Mouse (Mus musculus) spleen, adult 2 months (tissue): ENCODE data around the gene Aktip.

ENCODE experiments used
- CTCF ChIP-seq: fragments of 200-500 bp; IDR thresholded peaks from 2 replicates; pipeline ENCODE4 v1.5.1; 2011; ENCODE audit warnings: mild to moderate bottlenecking, inconsistent platforms; ENCODE audit not compliant: insufficient read depth, insufficient read length, insufficient replicate concordance; ENCODE audit errors: extremely low read depth
- POLR2A ChIP-seq: fragments of 200-500 bp; IDR thresholded peaks from 2 replicates; pipeline ENCODE4 v1.6.1; 2011; ENCODE audit warnings: low read depth, low read length, inconsistent platforms

DNA sequence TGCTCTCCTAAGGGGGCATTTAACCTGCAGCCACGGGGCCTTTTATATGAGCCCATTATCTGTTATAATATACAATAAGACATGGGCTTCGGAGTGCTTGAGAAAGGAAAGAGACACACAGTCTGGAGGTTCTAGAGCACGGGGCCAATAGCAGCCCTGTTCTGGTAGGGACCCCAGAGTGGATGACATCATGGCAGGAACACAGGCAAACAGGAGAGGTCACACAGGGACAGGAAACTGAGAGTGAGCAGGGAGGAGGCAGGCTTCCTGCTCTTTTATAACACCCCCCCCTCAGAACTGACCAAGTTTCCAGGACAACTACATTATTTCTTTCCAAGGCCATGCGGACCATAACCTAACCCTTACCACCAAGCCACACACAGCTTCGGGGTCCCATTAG lies 2.5 kb downstream of the Aktip start:
- TF ChIP-seq CTCF (no peak), POLR2A (no peak)
